ENCODE assay signal across 18 mouse cellular contexts in the genomic region with DNA sequence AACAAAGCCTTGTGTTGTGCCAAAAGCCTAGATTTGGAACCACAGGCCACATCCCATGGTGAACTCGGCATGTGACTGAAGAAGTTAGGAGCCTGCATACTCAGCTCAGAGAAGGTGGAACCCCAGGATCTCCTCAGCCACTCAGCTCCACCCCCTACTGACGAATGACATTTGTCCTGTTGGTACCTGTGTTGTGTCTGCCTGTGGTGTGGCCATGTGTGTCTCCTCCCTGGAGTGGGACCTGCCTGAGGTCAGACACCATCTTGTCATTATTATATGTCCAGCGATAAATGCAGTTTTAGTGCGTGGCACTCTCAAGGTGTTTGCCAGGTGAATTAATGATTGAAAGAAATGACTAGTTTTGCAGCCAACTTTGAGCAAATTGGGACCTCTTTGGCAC. TPM values are rescaled to one million over a fixed set of nuclear protein-coding genes. Genes with fewer than 3 reads are reported as not detected.
DNase-seq lines count a peak whose midpoint lies in the region; ATAC-seq and TF ChIP-seq lines count a peak whose summit lies in the region.
"Had no signal": no experiment of that assay in that cellular context is flagged by ENCODE, and none has a peak within 500 bp of the region (broad histone marks: within the 10 kb centered on the region; RNA-seq: fewer than 3 reads in every experiment).

No protein-coding gene starts in this region.

- H3K4me1 ChIP-seq in cerebellum, adult 2 months (ENCODE audit: control insufficient read depth, insufficient read depth, low read length): peaks cover 40% of the 10 kb centered on the region

- DNase-seq in cerebellum, adult 11-12 months: peak; percentile 57
- DNase-seq in cerebellum, postnatal 4 days (ENCODE audit: low spot score in 2 of 2): no peak
- DNase-seq in cerebellum, adult 2 months: no peak
- no peak for DNase-seq in cerebellum, postnatal 10 days
- peak; percentile 55 for DNase-seq in cerebellum, adult 9-11 months
- DNase-seq: adrenal gland, adult 2 months; adrenal gland, adult 8-10 months; adrenal gland, postnatal 10 days; adrenal gland, postnatal 14 days; adrenal gland, postnatal 25 days; adrenal gland, postnatal 36 days; B cell, adult 2 months; cerebellum, adult 11 months had no signal

- TF ChIP-seq POLR2A in cerebellum, adult 2 months (IDR thresholded peaks at IDR 0.05; ENCODE audit: borderline replicate concordance, insufficient read depth, low read length): no peak

- H3K27ac ChIP-seq in cerebellum, adult 2 months (ENCODE audit: insufficient read depth, low read length): peak overlapping the region; percentile 61

- WGBS in cerebellum, adult 2 months: 77% methylated on average over 4 of the region's 4 CpGs

- H3K4me3 ChIP-seq in cerebellum, adult 2 months (replicated peaks; ENCODE audit: insufficient read depth, low read depth, low read length): no peak overlapping the region

- no peaks in the 10 kb centered on the region for H3K27me3 ChIP-seq in cerebellum, adult 2 months (ENCODE audit: control insufficient read depth, insufficient read depth, low read length)
- H3K27me3 ChIP-seq: Patski had no signal

- no peak for ATAC-seq in cerebellum, adult (ENCODE audit: insufficient number of reproducible peaks, low FRiP score, low TSS enrichment)
- ATAC-seq: activated CD4-positive, CD25-positive, alpha-beta regulatory T cell, adult 4 months; CD4-positive, CD25-positive, alpha-beta regulatory T cell, adult 4 months; Patski had no signal

- TF ChIP-seq CTCF in cerebellum, adult 2 months (IDR thresholded peaks at IDR 0.05; ENCODE audit: borderline replicate concordance, insufficient read depth, low read depth, low read length): no peak

RNA-seq across cellular contexts. Expression of a gene that starts 50.6 kb away (rescaled TPM):
- polyA plus RNA-seq in cerebellum, adult 2 months (2012; rRNA removed): 305 and 318 TPM in 2 replicates
- polyA plus RNA-seq: G1E had no signal

Comparison
In these comparisons a context has a peak if more than half of its experiments do, and no peak if none do; other contexts are left out.
1. DNase-seq: peak in cerebellum, adult 11-12 months (single experiment) and cerebellum, adult 9-11 months (single experiment); none in cerebellum, postnatal 4 days (0 of 2), cerebellum, adult 2 months (0 of 2) and cerebellum, postnatal 10 days (0 of 2).